Comparison of ENCODE assay signal across 8 mouse cellular contexts in genomic region chr8:117701859-117702258, GRCm38 (mm10). TPM values are rescaled to one million over a fixed set of nuclear protein-coding genes. Genes with fewer than 3 reads are reported as not detected.
DNase-seq lines count a peak whose midpoint lies in the region; ATAC-seq and TF ChIP-seq lines count a peak whose summit lies in the region.

Gene Hsd17b2 (plus strand): TSS chr8:117701904.

- H3K4me2 ChIP-seq in hindbrain, postnatal 0 days (ENCODE audit: low read depth, low read length): no peak within 1 kb of the TSS
- no peak within 1 kb of the TSS for H3K4me2 ChIP-seq in limb, embryonic 13.5 days (replicated peaks)

- ATAC-seq in hindbrain, postnatal 0 days: no peak
- ATAC-seq in granulocyte monocyte progenitor cell, adult 5-6 weeks (replicated peaks; ENCODE audit: poor library complexity, severe bottlenecking): peak; percentile 65
- no peak for ATAC-seq in limb, embryonic 13.5 days (ENCODE audit: low FRiP score, low read depth)

- no peaks in the 10 kb centered on the region for H3K36me3 ChIP-seq in hindbrain, postnatal 0 days (ENCODE audit: insufficient read depth, low read length)
- H3K36me3 ChIP-seq in hindbrain, embryonic 10.5 days: no peaks in the 10 kb centered on the region
- no peaks in the 10 kb centered on the region for H3K36me3 ChIP-seq in limb, embryonic 13.5 days
- H3K36me3 ChIP-seq in splenic B cell, adult 2 months (ENCODE audit: control insufficient read depth, insufficient read depth, low read length, poor library complexity, severe bottlenecking): no peaks in the 10 kb centered on the region

- 47% methylated on average over 13 of the region's 13 CpGs for WGBS in hindbrain, postnatal 0 days
- 61% methylated on average over 13 of the region's 13 CpGs for WGBS in hindbrain, embryonic 10.5 days
- 47% methylated on average over 13 of the region's 13 CpGs for WGBS in limb, embryonic 13.5 days

- no peak within 1 kb of the TSS for H3K27ac ChIP-seq in hindbrain, postnatal 0 days
- H3K27ac ChIP-seq in hindbrain, embryonic 10.5 days: no peak within 1 kb of the TSS
- no peak within 1 kb of the TSS for H3K27ac ChIP-seq in limb, embryonic 13.5 days

- intact Hi-C loops in heart, postnatal 25 days (cut with DNase I): no loop called here

- H3K9me3 ChIP-seq in hindbrain, postnatal 0 days (ENCODE audit: low read length): no peaks in the 10 kb centered on the region
- no peaks in the 10 kb centered on the region for H3K9me3 ChIP-seq in hindbrain, embryonic 10.5 days
- H3K9me3 ChIP-seq in limb, embryonic 13.5 days: no peaks in the 10 kb centered on the region

- no peaks in the 10 kb centered on the region for H3K27me3 ChIP-seq in hindbrain, postnatal 0 days (ENCODE audit: insufficient read depth, low read length)
- no peaks in the 10 kb centered on the region for H3K27me3 ChIP-seq in hindbrain, embryonic 10.5 days (ENCODE audit: insufficient read depth, poor library complexity, severe bottlenecking)
- H3K27me3 ChIP-seq in limb, embryonic 13.5 days: no peaks in the 10 kb centered on the region
- H3K27me3 ChIP-seq in splenic B cell, adult 2 months (ENCODE audit: control insufficient read depth, insufficient read depth, low read length, poor library complexity, severe bottlenecking): no peaks in the 10 kb centered on the region

- no peak for TF ChIP-seq CTCF in hindbrain, postnatal 0 days (IDR thresholded peaks at IDR 0.05; ENCODE audit: low read depth)

- no peak within 1 kb of the TSS for H3K9ac ChIP-seq in hindbrain, postnatal 0 days (replicated peaks; ENCODE audit: low read length)
- peak within 1 kb of the TSS; percentile 45 for H3K9ac ChIP-seq in limb, embryonic 13.5 days

- no peak within 1 kb of the TSS for H3K4me3 ChIP-seq in hindbrain, postnatal 0 days (ENCODE audit: low read length)
- H3K4me3 ChIP-seq in hindbrain, embryonic 10.5 days: no peak within 1 kb of the TSS
- no peak within 1 kb of the TSS for H3K4me3 ChIP-seq in limb, embryonic 13.5 days

- peak; percentile 19 for DNase-seq in hindbrain, postnatal 0 days (ENCODE audit: low spot score)
- DNase-seq in hindbrain, embryonic 10.5 days (ENCODE audit: low spot score): no peak
- peak; percentile 20 for DNase-seq in splenic B cell, adult 2 months (ENCODE audit: low read depth, low spot score)
- DNase-seq in layer of hippocampus, adult 9-11 months: no peak
- no peak for DNase-seq in heart, postnatal 25 days (ENCODE audit: low spot score)
- DNase-seq in adrenal gland, adult 18-20 months (ENCODE audit: low spot score in 2 of 2): no peak

- H3K4me1 ChIP-seq in hindbrain, postnatal 0 days (ENCODE audit: insufficient read depth, low read length): peaks cover 5% of the 10 kb centered on the region; the same call in 1 of the 2 replicates
- H3K4me1 ChIP-seq in hindbrain, embryonic 10.5 days (replicated peaks): peaks cover 8% of the 10 kb centered on the region
- H3K4me1 ChIP-seq in limb, embryonic 13.5 days: peaks cover 7% of the 10 kb centered on the region; the same call in 1 of the 2 replicates

RNA-seq across cellular contexts. Expression of gene Hsd17b2, which starts in this region (rescaled TPM):
- total RNA-seq in hindbrain, postnatal 0 days (2014; rRNA removed): 2.0 TPM in 1 of 2 replicates, not detected in the other
- polyA plus RNA-seq in hindbrain, postnatal 0 days (2015; fragmentation: Nextera tagmentation; extraction: Ambion mirVana): 1.1 TPM in 2 replicates
- not detected in 2 replicates for polyA plus RNA-seq in hindbrain, embryonic 10.5 days (2016; fragmentation: Nextera tagmentation; extraction: Ambion mirVana)
- not detected in 2 replicates for total RNA-seq in granulocyte monocyte progenitor cell, adult 5-6 weeks (2014; fragmentation: Nextera tagmentation)
- total RNA-seq in granulocyte monocyte progenitor cell, adult 5-6 weeks (2017): not detected in 2 replicates
- 0.19 TPM in 1 of 2 replicates, not detected in the other for polyA plus RNA-seq in limb, embryonic 13.5 days (2015; fragmentation: Nextera tagmentation; extraction: Ambion mirVana)
- total RNA-seq in heart, postnatal 25 days (2021): not detected
- not detected for total RNA-seq in adrenal gland, adult 18-20 months (2021)

Comparison
In these comparisons a context has a peak if more than half of its experiments do, and no peak if none do; other contexts are left out.
1. DNase-seq: peak in hindbrain, postnatal 0 days (single experiment) and splenic B cell, adult 2 months (single experiment); none in hindbrain, embryonic 10.5 days (single experiment), layer of hippocampus, adult 9-11 months (single experiment), heart, postnatal 25 days (single experiment) and adrenal gland, adult 18-20 months (0 of 2).
2. Peak in ATAC-seq in granulocyte monocyte progenitor cell, adult 5-6 weeks; RNA of the gene not detected or under 1 TPM.